Mouse (Mus musculus) stomach, embryonic 14.5 days (tissue): Measurements from ENCODE around the gene Gm6803. TPM values are rescaled to one million over a fixed set of nuclear protein-coding genes. Genes with fewer than 3 reads are reported as not detected.

Source experiments
- polyA plus RNA-seq: library from polyadenylated mRNA; unstranded; fragments of >200 nt; fragmentation: Nextera tagmentation; extraction: Ambion mirVana; gene quantifications from 2 replicates; pipeline ENCODE4 v1.2.1, GENCODE M21; 2014

Gene Gm6803
- polyA plus RNA-seq, 1 experiment from 2014 or later, result not detected

Other genes with a start within 250 kb of the Gm6803 start
- not detected in 2 replicates for gene Gm21319, start 243.0 kb downstream of the Gm6803 start, polyA plus RNA-seq
- gene Gm21936, start 223.3 kb downstream of the Gm6803 start, polyA plus RNA-seq, result not detected in 2 replicates
- not detected in 2 replicates for gene BB287469, start 202.2 kb downstream of the Gm6803 start, polyA plus RNA-seq
- not detected in 2 replicates for gene Gm2001, start 176.4 kb downstream of the Gm6803 start, polyA plus RNA-seq
- not detected in 2 replicates for gene Gm2016, start 144.7 kb downstream of the Gm6803 start, polyA plus RNA-seq
- not detected in 2 replicates for gene Gm2022, start 123.4 kb downstream of the Gm6803 start, polyA plus RNA-seq
- not detected in 2 replicates for gene Gm2035, start 98.9 kb downstream of the Gm6803 start, polyA plus RNA-seq
- not detected in 2 replicates for gene Gm2042, start 64.7 kb downstream of the Gm6803 start, polyA plus RNA-seq
- gene Gm2075, start 6.9 kb downstream of the Gm6803 start, polyA plus RNA-seq, result not detected in 2 replicates
- not detected in 2 replicates for gene Gm2056, start 8.2 kb upstream of the Gm6803 start, polyA plus RNA-seq
- gene Gm16368, start 64.9 kb upstream of the Gm6803 start, polyA plus RNA-seq, result not detected in 2 replicates
- gene Gm10436, start 163.3 kb upstream of the Gm6803 start, polyA plus RNA-seq, result not detected in 2 replicates
- not detected in 2 replicates for gene Gm8332, start 231.3 kb upstream of the Gm6803 start, polyA plus RNA-seq